Mouse (Mus musculus) heart, embryonic 16.5 days (tissue): ENCODE data around the gene Rxfp1. TPM values are rescaled to one million over a fixed set of nuclear protein-coding genes. Genes with fewer than 3 reads are reported as not detected.

Experiments
- ATAC-seq: fragments of 200-750 bp; cut with Nextera tagmentation; replicated peaks from 2 replicates; pipeline ENCODE4 v1.8.0; 2017; ENCODE audit warnings: moderate number of reproducible peaks; ENCODE audit not compliant: insufficient read depth, low FRiP score; ENCODE audit errors: extremely low read depth
- H3K27ac ChIP-seq: fragments of 300-500 bp; sonication (generic); 2 replicates; pipeline ENCODE4 v1.5.1; 2014; ENCODE audit warnings: mild to moderate bottlenecking, low read length, control low read depth, moderate library complexity
- H3K27me3 ChIP-seq: fragments of 300-500 bp; sonication (generic); 2 replicates; pipeline ENCODE4 v1.6.1; 2014; ENCODE audit warnings: low read length, mixed read lengths; ENCODE audit not compliant: control insufficient read depth, insufficient read depth
- H3K36me3 ChIP-seq: fragments of 300-500 bp; sonication (generic); 2 replicates; pipeline ENCODE4 v1.6.1; 2014; ENCODE audit not compliant: control insufficient read depth, insufficient read depth
- H3K4me1 ChIP-seq: fragments of 300-500 bp; sonication (generic); 2 replicates; pipeline ENCODE4 v1.6.1; 2014; ENCODE audit warnings: low read length, mixed read lengths; ENCODE audit not compliant: control insufficient read depth, insufficient read depth
- H3K4me2 ChIP-seq: fragments of 300-500 bp; sonication (generic); 2 replicates; pipeline ENCODE4 v1.6.1; 2014; ENCODE audit warnings: low read depth, mild to moderate bottlenecking, control low read depth, low read length
- H3K4me3 ChIP-seq: fragments of 300-500 bp; sonication (generic); 2 replicates; pipeline ENCODE4 v1.5.1; 2014; ENCODE audit warnings: mild to moderate bottlenecking, control low read depth, low read length
- H3K9ac ChIP-seq: fragments of 300-500 bp; sonication (generic); 2 replicates; pipeline ENCODE4 v1.6.1; 2014; ENCODE audit warnings: low read length, control low read depth
- H3K9me3 ChIP-seq: fragments of 300-500 bp; sonication (generic); replicated peaks from 2 replicates; pipeline ENCODE4 v1.6.1; 2016; ENCODE audit warnings: low read length; ENCODE audit not compliant: control insufficient read depth
- WGBS: fragments of 180-500 bp; shearing (Covaris S2); extraction: QIAGEN DNeasy Blood & Tissue Kit; methylation state at CpG from one replicate; pipeline ENCODE4 v1.1.7; 2014; 5-methylcytosine and 5-hydroxymethylcytosine counted together
- polyA plus RNA-seq: library from polyadenylated mRNA; unstranded; fragments of >200 nt; fragmentation: Nextera tagmentation; extraction: Ambion mirVana; gene quantifications from 2 replicates; pipeline ENCODE4 v1.2.1, GENCODE M21; 2015

The Rxfp1 gene
- polyA plus RNA-seq, 1 experiment from 2014 or later, result 15.1 TPM

- peak; percentile 29 for ATAC-seq
- no peaks in the 10 kb centered on the region for H3K9me3 ChIP-seq
- H3K4me2 ChIP-seq, result peak within 1 kb of the TSS; percentile 89
- peak within 1 kb of the TSS; percentile 96 for H3K4me3 ChIP-seq
- H3K9ac ChIP-seq, result peak within 1 kb of the TSS; percentile 92
- under 1% methylated on average over 11 of the region's 11 CpGs for WGBS
- peak within 1 kb of the TSS; percentile 92 for H3K27ac ChIP-seq
- peaks cover 9% of the 10 kb centered on the region for H3K4me1 ChIP-seq
- peaks cover 20% of the 10 kb centered on the region for H3K36me3 ChIP-seq
- no peaks in the 10 kb centered on the region for H3K27me3 ChIP-seq
Measured at GRCm38 (mm10) chr3:79629416-79629730, 108.3 kb downstream of the Rxfp1 start, which contains the start of gene Etfdh. Gene Etfdh (minus strand): TSS chr3:79629500.

GRCm38 (mm10) chr3:79628561-79629415 is 108.9 kb downstream of the Rxfp1 start, which contains the start of gene 4930579G24Rik:
Gene 4930579G24Rik (plus strand): TSS chr3:79629079.
- ATAC-seq, result peak; percentile 98
- Histone ChIP-seq H3K4me2 (peak within 1 kb of the TSS; percentile 89), H3K27me3 (no peaks in the 10 kb centered on the region), H3K4me3 (peak within 1 kb of the TSS; percentile 96), H3K27ac (peak within 1 kb of the TSS; percentile 92), H3K9ac (peak within 1 kb of the TSS; percentile 92), H3K4me1 (peaks cover 9% of the 10 kb centered on the region), H3K36me3 (peaks cover 19% of the 10 kb centered on the region), H3K9me3 (no peaks in the 10 kb centered on the region)
- WGBS, result under 1% methylated on average over 60 of the region's 60 CpGs

GRCm38 (mm10) chr3:79628182-79628560 is 109.5 kb downstream of the Rxfp1 start:
- ATAC-seq, result no peak; the same call in 1 of the 2 replicates
- H3K36me3 ChIP-seq, result peaks cover 14% of the 10 kb centered on the region

GRCm38 (mm10) chr3:79627484-79628181 is 110.0 kb downstream of the Rxfp1 start:
- peaks cover 13% of the 10 kb centered on the region for H3K36me3 ChIP-seq
- H3K9ac ChIP-seq, result peak overlapping the region; percentile 87
- ATAC-seq, result no peak
- H3K4me2 ChIP-seq, result peak overlapping the region; percentile 83
- WGBS, result 15% methylated on average over 10 of the region's 10 CpGs
- H3K9me3 ChIP-seq, result no peaks in the 10 kb centered on the region
- H3K4me1 ChIP-seq, result peaks cover 9% of the 10 kb centered on the region
- H3K27ac ChIP-seq, result peak overlapping the region; percentile 92
- H3K4me3 ChIP-seq, result peak overlapping the region; percentile 86
- H3K27me3 ChIP-seq, result no peaks in the 10 kb centered on the region

More at GRCm38 (mm10) chr3:79628182-79628560, 109.5 kb downstream of the Rxfp1 start:
- Histone ChIP-seq H3K4me1 (peaks cover 9% of the 10 kb centered on the region), H3K4me2 (peak overlapping the region; percentile 83), H3K9ac (peak overlapping the region; percentile 87), H3K27ac (peak overlapping the region; percentile 92), H3K4me3 (peak overlapping the region; percentile 86), H3K27me3 (no peaks in the 10 kb centered on the region), H3K9me3 (no peaks in the 10 kb centered on the region)
- 0% methylated on average over 9 of the region's 9 CpGs for WGBS

- no peak overlapping the region for H3K4me3 ChIP-seq
- peaks cover 48% of the 10 kb centered on the region for H3K36me3 ChIP-seq
- H3K9ac ChIP-seq, result no peak overlapping the region
- no peaks in the 10 kb centered on the region for H3K4me1 ChIP-seq
- H3K4me2 ChIP-seq, result no peak overlapping the region
- H3K9me3 ChIP-seq, result 0 out of 2 replicates have a peak, but pooled peaks cover 3% of the 10 kb centered on the region
- WGBS, result 91% methylated on average over 2 of the region's 2 CpGs
- no peak overlapping the region for H3K27ac ChIP-seq
- H3K27me3 ChIP-seq, result no peaks in the 10 kb centered on the region
- no peak for ATAC-seq
Measured at GRCm38 (mm10) chr3:79609886-79610285, 127.8 kb downstream of the Rxfp1 start.

- peak overlapping the region; percentile 14; the same call in 1 of the 2 replicates for H3K27ac ChIP-seq
- no peak overlapping the region for H3K4me3 ChIP-seq
- 66% methylated on average over 7 of the region's 7 CpGs for WGBS
- no peaks in the 10 kb centered on the region for H3K27me3 ChIP-seq
- H3K36me3 ChIP-seq, result peaks cover 43% of the 10 kb centered on the region
- H3K4me2 ChIP-seq, result no peak overlapping the region
- no peak overlapping the region for H3K9ac ChIP-seq
- no peaks in the 10 kb centered on the region for H3K9me3 ChIP-seq
- ATAC-seq, result no peak; the same call in 1 of the 2 replicates
- peaks cover 18% of the 10 kb centered on the region for H3K4me1 ChIP-seq
Measured at GRCm38 (mm10) chr3:79595468-79595867, 142.2 kb downstream of the Rxfp1 start.

- Histone ChIP-seq H3K27ac (peak overlapping the region; percentile 90), H3K36me3 (peaks cover 22% of the 10 kb centered on the region), H3K4me3 (peak overlapping the region; percentile 94), H3K9ac (peak overlapping the region; percentile 95), H3K4me1 (peaks cover 18% of the 10 kb centered on the region), H3K9me3 (no peaks in the 10 kb centered on the region), H3K4me2 (peak overlapping the region; percentile 80), H3K27me3 (no peaks in the 10 kb centered on the region)
- ATAC-seq, result no peak
- WGBS, result 3% methylated on average over 15 of the region's 15 CpGs
Measured at GRCm38 (mm10) chr3:79591793-79592471, 145.7 kb downstream of the Rxfp1 start.
